Comparison of ENCODE assay signal across 25 mouse cellular contexts in the genomic region with DNA sequence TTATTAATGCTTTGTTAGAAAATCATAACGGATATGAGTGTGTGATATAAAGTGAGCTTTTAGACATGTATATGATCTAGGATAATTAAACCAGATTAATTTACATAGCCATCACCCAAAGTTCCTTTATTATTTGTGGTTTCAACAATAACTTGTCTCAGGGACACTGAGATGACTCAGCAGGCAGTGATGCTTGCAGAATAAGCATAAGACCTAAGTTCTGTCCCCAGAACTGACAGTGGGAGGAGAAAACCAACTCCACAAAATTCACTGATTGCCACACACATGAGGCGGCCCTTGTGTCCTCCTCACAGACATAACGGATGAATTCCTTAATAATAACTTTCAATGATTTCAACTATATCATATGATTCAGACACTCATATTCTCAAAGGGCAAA. TPM values are rescaled to one million over a fixed set of nuclear protein-coding genes. Genes with fewer than 3 reads are reported as not detected.
A peak's percentile ranks its signal among the peaks of the same experiment; 100 is the strongest.
DNase-seq lines count a peak whose midpoint lies in the region; ATAC-seq and TF ChIP-seq lines count a peak whose summit lies in the region.
"Had no signal": no experiment of that assay in that cellular context is flagged by ENCODE, and none has a peak within 500 bp of the region (broad histone marks: within the 10 kb centered on the region; RNA-seq: fewer than 3 reads in every experiment).

No protein-coding gene starts in this region.

- H3K4me3 ChIP-seq in CH12.LX (replicated peaks in 1 of 3; ENCODE audit: low read depth in 2 of 3, low read length in 2 of 3, poor library complexity in 1 of 3) (no peak overlapping the region), MEL (ENCODE audit: control insufficient read depth in 1 of 2, insufficient read depth in 1 of 2, low read depth in 2 of 2, low read length in 2 of 2) (no peak overlapping the region)
- no peak overlapping the region for H3K4me3 ChIP-seq in heart, embryonic 11.5 days (ENCODE audit: low read depth, low read length)
- no peak overlapping the region for H3K4me3 ChIP-seq in lung, adult 2 months (replicated peaks; ENCODE audit: extremely low read depth, low read depth, low read length)
- H3K4me3 ChIP-seq: embryonic facial prominence, embryonic 10.5 days; embryonic facial prominence, embryonic 13.5 days; erythroblast, embryonic 14.5 days; forebrain, embryonic 12.5 days; forebrain, embryonic 15.5 days; heart, adult 2 months; heart, embryonic 10.5 days; hindbrain, embryonic 12.5 days; hindbrain, embryonic 15.5 days had no signal

- DNase-seq in CH12.LX (ENCODE audit: extremely low read depth) = peak; percentile 31
- DNase-seq in MEL (ENCODE audit: low read depth, low spot score) = peak; percentile 48
- no peak for DNase-seq in lung, adult 2 months
- no peak for DNase-seq in thymus, postnatal 36 days
- DNase-seq: adrenal gland, postnatal 25 days; cerebellum, adult 11 months; cerebellum, adult 2 months; cerebellum, adult 9-11 months; cerebellum, postnatal 25 days; embryo, embryonic 11 days; gastrocnemius, postnatal 25 days; heart, adult 2 months had no signal

- H3K9me3 ChIP-seq in CH12.LX (replicated peaks; ENCODE audit: low read length) = no peaks in the 10 kb centered on the region
- no peaks in the 10 kb centered on the region for H3K9me3 ChIP-seq in MEL (replicated peaks; ENCODE audit: insufficient read depth, low read length)
- H3K9me3 ChIP-seq in heart, embryonic 11.5 days (replicated peaks; ENCODE audit: control insufficient read depth, low read length) = no peaks in the 10 kb centered on the region
- H3K9me3 ChIP-seq: embryonic facial prominence, embryonic 10.5 days; embryonic facial prominence, embryonic 13.5 days; forebrain, embryonic 12.5 days; forebrain, embryonic 15.5 days; heart, embryonic 10.5 days; hindbrain, embryonic 12.5 days; hindbrain, embryonic 15.5 days had no signal

- H3K27ac ChIP-seq in CH12.LX (ENCODE audit: insufficient read depth, low read depth) (no peak overlapping the region), MEL (ENCODE audit: control insufficient read depth, low read depth, low read length) (no peak overlapping the region)
- H3K27ac ChIP-seq in heart, embryonic 11.5 days (ENCODE audit: low read depth, low read length) = no peak overlapping the region
- H3K27ac ChIP-seq: embryonic facial prominence, embryonic 10.5 days; embryonic facial prominence, embryonic 13.5 days; forebrain, embryonic 12.5 days; forebrain, embryonic 15.5 days; heart, adult 2 months; heart, embryonic 10.5 days; hindbrain, embryonic 12.5 days; hindbrain, embryonic 15.5 days had no signal

- TF ChIP-seq CTCF in CH12.LX (conservative IDR thresholded peaks at IDR 0.05 in 1 of 2, IDR thresholded peaks at IDR 0.05 in 1 of 2; ENCODE audit: low read depth in 2 of 2, low read length in 2 of 2) (no peak), MEL (IDR thresholded peaks at IDR 0.05 in 2 of 3, conservative IDR thresholded peaks at IDR 0.05 in 1 of 3; ENCODE audit: control insufficient read depth in 1 of 3, insufficient read depth in 1 of 3, low read depth in 2 of 3, low read length in 3 of 3, poor library complexity in 1 of 3, severe bottlenecking in 1 of 3) (no peak)
- TF ChIP-seq CTCF in lung, adult 2 months (IDR thresholded peaks at IDR 0.05; ENCODE audit: insufficient read depth, low read length) = no peak

- TF ChIP-seq RAD21 in CH12.LX (IDR thresholded peaks at IDR 0.05; ENCODE audit: low read depth, low read length) (no peak), MEL (IDR thresholded peaks at IDR 0.05; ENCODE audit: low read depth, low read length) (no peak)

- H3K4me1 ChIP-seq in CH12.LX (ENCODE audit: control insufficient read depth in 1 of 2, insufficient read depth in 2 of 2) (peaks cover 0 to 21% of the 10 kb centered on the region in 2 experiments; a peak in 2 of 4 replicates), MEL (ENCODE audit: control insufficient read depth in 1 of 2, insufficient read depth in 2 of 2, low read length in 2 of 2) (peaks cover 0 to 8% of the 10 kb centered on the region in 2 experiments; a peak in 2 of 4 replicates)
- H3K4me1 ChIP-seq in heart, embryonic 11.5 days (ENCODE audit: control insufficient read depth, insufficient read depth, low read length) = no peaks in the 10 kb centered on the region
- H3K4me1 ChIP-seq in lung, adult 2 months (ENCODE audit: control insufficient read depth, insufficient read depth, low read length) = no peaks in the 10 kb centered on the region
- H3K4me1 ChIP-seq: forebrain, embryonic 12.5 days; heart, embryonic 10.5 days had no signal

- H3K9ac ChIP-seq in CH12.LX (ENCODE audit: insufficient read depth, low read depth) (no peak overlapping the region), MEL (ENCODE audit: control insufficient read depth, low read depth, low read length, poor library complexity, severe bottlenecking) (no peak overlapping the region)
- no peak overlapping the region for H3K9ac ChIP-seq in heart, embryonic 11.5 days (ENCODE audit: low read depth, low read length)
- H3K9ac ChIP-seq: embryonic facial prominence, embryonic 13.5 days; forebrain, embryonic 12.5 days; forebrain, embryonic 15.5 days; hindbrain, embryonic 12.5 days; hindbrain, embryonic 15.5 days had no signal

- TF ChIP-seq EP300 in CH12.LX (IDR thresholded peaks at IDR 0.05; ENCODE audit: low read length) (no peak), MEL (IDR thresholded peaks at IDR 0.05; ENCODE audit: low read depth in 1 of 2, low read length in 2 of 2) (no peak)

- TF ChIP-seq POLR2A in CH12.LX (IDR thresholded peaks at IDR 0.05; ENCODE audit: low read depth, low read length) (no peak), MEL (IDR thresholded peaks at IDR 0.05; ENCODE audit: control insufficient read depth in 1 of 2, insufficient read depth in 1 of 2, low read depth in 1 of 2, low read length in 2 of 2, poor library complexity in 1 of 2) (no peak)
- TF ChIP-seq POLR2A in lung, adult 2 months (IDR thresholded peaks at IDR 0.05; ENCODE audit: borderline replicate concordance, extremely low read depth, low read depth, low read length) = no peak

- no peak overlapping the region for H3K4me2 ChIP-seq in CH12.LX (ENCODE audit: insufficient read depth, low read depth, poor library complexity, severe bottlenecking)
- H3K4me2 ChIP-seq in heart, embryonic 11.5 days = no peak overlapping the region
- H3K4me2 ChIP-seq: embryonic facial prominence, embryonic 13.5 days; forebrain, embryonic 12.5 days; forebrain, embryonic 15.5 days; hindbrain, embryonic 12.5 days; hindbrain, embryonic 15.5 days had no signal

- in situ Hi-C loops in CH12.LX (cut with MboI; ENCODE audit: low pct_ligation_motif_present, low pct_unique_long_range_greater_than_20kb, low sequenced_read_pairs) = no loop called here

- peak; percentile 52 for ATAC-seq in granulocyte monocyte progenitor cell, adult 5-6 weeks (replicated peaks; ENCODE audit: poor library complexity, severe bottlenecking)
- peak; percentile 63 for ATAC-seq in megakaryocyte progenitor cell, adult 5-6 weeks (replicated peaks; ENCODE audit: poor library complexity)
- no peak for ATAC-seq in heart, embryonic 11.5 days (replicated peaks; ENCODE audit: insufficient number of reproducible peaks, low FRiP score, low TSS enrichment)
- ATAC-seq: forebrain, embryonic 15.5 days; intestine, postnatal 0 days; Patski had no signal

- dilution Hi-C loops in CH12.LX (cut with MboI; ENCODE audit: extremely low pct_ligation_motif_present, extremely low pct_unique_long_range_greater_than_20kb, low sequenced_read_pairs) = no loop called here

- no peaks in the 10 kb centered on the region for H3K36me3 ChIP-seq in CH12.LX (replicated peaks in 1 of 2; ENCODE audit: control insufficient read depth in 1 of 2, insufficient read depth in 1 of 2, low read length in 1 of 2)
- H3K36me3 ChIP-seq in MEL (ENCODE audit: control insufficient read depth in 1 of 2, insufficient read depth in 2 of 2, low read length in 2 of 2) = no peaks in the 10 kb centered on the region; a peak in 1 of 4 replicates
- no peaks in the 10 kb centered on the region for H3K36me3 ChIP-seq in heart, embryonic 11.5 days (ENCODE audit: control insufficient read depth, insufficient read depth, low read length)
- H3K36me3 ChIP-seq: embryonic facial prominence, embryonic 10.5 days; embryonic facial prominence, embryonic 13.5 days; forebrain, embryonic 12.5 days; forebrain, embryonic 15.5 days; heart, embryonic 10.5 days; hindbrain, embryonic 12.5 days; hindbrain, embryonic 15.5 days had no signal

- 80% methylated on average over 3 of the region's 3 CpGs for WGBS in heart, embryonic 11.5 days (ENCODE audit: insufficient replicate concordance)
- WGBS in lung, adult 2 months = 87% methylated on average over 3 of the region's 3 CpGs

- no peaks in the 10 kb centered on the region for H3K79me2 ChIP-seq in CH12.LX (replicated peaks; ENCODE audit: control insufficient read depth, extremely low read depth, insufficient read depth, poor library complexity, severe bottlenecking)
- no peaks in the 10 kb centered on the region for H3K79me2 ChIP-seq in MEL (ENCODE audit: control insufficient read depth, insufficient read depth, low read length, poor library complexity)

- no peaks in the 10 kb centered on the region for H3K27me3 ChIP-seq in CH12.LX (replicated peaks)
- no peaks in the 10 kb centered on the region for H3K27me3 ChIP-seq in MEL (ENCODE audit: control insufficient read depth in 1 of 2, insufficient read depth in 2 of 2, low read length in 2 of 2)
- H3K27me3 ChIP-seq in heart, embryonic 11.5 days (ENCODE audit: control insufficient read depth, insufficient read depth, low read length) = no peaks in the 10 kb centered on the region
- H3K27me3 ChIP-seq: embryonic facial prominence, embryonic 13.5 days; forebrain, embryonic 12.5 days; forebrain, embryonic 15.5 days; hindbrain, embryonic 12.5 days; hindbrain, embryonic 15.5 days; Patski had no signal

RNA-seq across cellular contexts. Expression of gene Esd, which starts 32.9 kb away (rescaled TPM):
- total RNA-seq in CH12.LX (2012; rRNA removed) (206 and 231 TPM in 2 replicates), CH12.LX (2014; rRNA removed) (434 and 504 TPM in 2 replicates), MEL (2012; rRNA removed) (150 and 159 TPM in 2 replicates)
- polyA plus RNA-seq in CH12.LX (2012; ENCODE audit: insufficient read length, low read depth) (252 and 302 TPM in 2 replicates), MEL (2012; ENCODE audit: insufficient read depth in 1 of 2, insufficient read length in 2 of 2, low read depth in 1 of 2, low replicate concordance in 2 of 2, missing spikeins in 1 of 2) (100 to 1,000 TPM in 1 of 2 experiments, not detected in 1; 230 TPM)
- 154 and 158 TPM in 2 replicates for total RNA-seq in granulocyte monocyte progenitor cell, adult 5-6 weeks (2014; fragmentation: Nextera tagmentation)
- 231 and 250 TPM in 2 replicates for total RNA-seq in granulocyte monocyte progenitor cell, adult 5-6 weeks (2017)
- total RNA-seq in megakaryocyte progenitor cell, adult 5-6 weeks (2015) = 221 and 234 TPM in 2 replicates
- 209 and 248 TPM in 2 replicates for total RNA-seq in megakaryocyte progenitor cell, adult 5-6 weeks (2017)
- 280 and 304 TPM in 2 replicates for polyA plus RNA-seq in heart, embryonic 11.5 days (2014; fragmentation: Nextera tagmentation; extraction: Ambion mirVana)
- 21.7 and 49.7 TPM in 2 replicates for polyA plus RNA-seq in lung, adult 2 months (2012; rRNA removed)

RNA-seq across cellular contexts. Expression of gene Htr2a, which starts 58.6 kb away (rescaled TPM):
- total RNA-seq in CH12.LX (2012; rRNA removed) (not detected in 2 replicates), CH12.LX (2014; rRNA removed) (not detected in 2 replicates), MEL (2012; rRNA removed) (0.59 and 0.65 TPM in 2 replicates)
- polyA plus RNA-seq in CH12.LX (2012; ENCODE audit: insufficient read length, low read depth) (0.04 TPM in 1 of 2 replicates, not detected in the other), MEL (2012; ENCODE audit: insufficient read depth in 1 of 2, insufficient read length in 2 of 2, low read depth in 1 of 2, low replicate concordance in 2 of 2, missing spikeins in 1 of 2) (1 to 10 TPM in 1 of 2 experiments, not detected in 1; 1.4 TPM)
- total RNA-seq in granulocyte monocyte progenitor cell, adult 5-6 weeks (2014; fragmentation: Nextera tagmentation) = 0.32 TPM in 1 of 2 replicates, not detected in the other
- total RNA-seq in granulocyte monocyte progenitor cell, adult 5-6 weeks (2017) = 0.31 and 0.43 TPM in 2 replicates
- 0.93 and 1.2 TPM in 2 replicates for total RNA-seq in megakaryocyte progenitor cell, adult 5-6 weeks (2015)
- total RNA-seq in megakaryocyte progenitor cell, adult 5-6 weeks (2017) = 0.51 and 0.54 TPM in 2 replicates
- 0.59 and 0.89 TPM in 2 replicates for polyA plus RNA-seq in heart, embryonic 11.5 days (2014; fragmentation: Nextera tagmentation; extraction: Ambion mirVana)
- polyA plus RNA-seq in lung, adult 2 months (2012; rRNA removed) = 0.31 TPM in 2 replicates
- total RNA-seq: adrenal gland, postnatal 25 days had no signal
- polyA plus RNA-seq: erythroblast, embryonic 14.5 days had no signal

Comparison
In these comparisons a context has a peak if more than half of its experiments do, and no peak if none do; other contexts are left out.
1. DNase-seq: peak in CH12.LX (single experiment) and MEL (single experiment); none in lung, adult 2 months (single experiment) and thymus, postnatal 36 days (0 of 2).